Mouse (Mus musculus) forebrain, postnatal 0 days (tissue): Measurements from ENCODE around the gene Cradd. TPM values are rescaled to one million over a fixed set of nuclear protein-coding genes. Genes with fewer than 3 reads are reported as not detected.
A peak's percentile ranks its signal among the peaks of the same experiment; 100 is the strongest.

Experiments
- ATAC-seq: fragments of 200-750 bp; cut with Nextera tagmentation; 2 replicates; pipeline ENCODE4 v1.8.0; 2017; ENCODE audit warnings: mild to moderate bottlenecking, moderate library complexity
- DNase-seq: peaks from one replicate; pipeline ENCODE4 v3.0.0-alpha.2; 2015
- H3K27ac ChIP-seq: fragments of 300-500 bp; sonication (generic); 2 replicates; pipeline ENCODE4 v1.5.1; 2014; ENCODE audit warnings: low read depth, mild to moderate bottlenecking, antibody characterized with exemption, low read length, moderate library complexity, mixed read lengths
- H3K27me3 ChIP-seq: fragments of 300-500 bp; sonication (generic); 2 replicates; pipeline ENCODE4 v1.6.1; 2014; ENCODE audit warnings: mild to moderate bottlenecking, low read length, mixed read lengths; ENCODE audit not compliant: insufficient read depth
- H3K36me3 ChIP-seq: fragments of 300-500 bp; sonication (generic); 2 replicates; pipeline ENCODE4 v1.6.1; 2014; ENCODE audit warnings: mild to moderate bottlenecking, moderate library complexity; ENCODE audit not compliant: insufficient read depth
- H3K4me1 ChIP-seq: fragments of 300-500 bp; sonication (generic); 2 replicates; pipeline ENCODE4 v1.6.1; 2014; ENCODE audit warnings: antibody characterized with exemption; ENCODE audit not compliant: insufficient read depth
- H3K4me2 ChIP-seq: fragments of 300-500 bp; sonication (generic); 2 replicates; pipeline ENCODE4 v1.6.1; 2014; ENCODE audit warnings: low read depth, mild to moderate bottlenecking, moderate library complexity
- H3K4me3 ChIP-seq: fragments of 300-500 bp; sonication (generic); 2 replicates; pipeline ENCODE4 v1.5.1; 2014; ENCODE audit warnings: low read depth, low read length, mixed read lengths
- H3K9ac ChIP-seq: fragments of 300-500 bp; sonication (generic); 2 replicates; pipeline ENCODE4 v1.6.1; 2014; ENCODE audit warnings: mild to moderate bottlenecking
- H3K9me3 ChIP-seq: fragments of 300-500 bp; sonication (generic); 2 replicates; pipeline ENCODE4 v1.6.1; 2016; ENCODE audit warnings: low read length
- CTCF ChIP-seq: sonication (generic); IDR thresholded peaks from 2 replicates; pipeline ENCODE4 v1.5.1; 2016; ENCODE audit warnings: antibody characterized with exemption, control low read depth, low read depth
- WGBS: fragments of 180-500 bp; shearing (Covaris S2); extraction: QIAGEN DNeasy Blood & Tissue Kit; methylation state at CpG from one replicate; pipeline ENCODE4 v1.1.7; 2014; 5-methylcytosine and 5-hydroxymethylcytosine counted together
- polyA plus RNA-seq: library from polyadenylated mRNA; unstranded; fragments of >200 nt; fragmentation: Nextera tagmentation; extraction: Ambion mirVana; gene quantifications from 2 replicates; pipeline ENCODE4 v1.2.1, GENCODE M21; 2015
- total RNA-seq: library from RNA; depleted of rRNA; stranded (reverse); fragments of >200 nt; gene quantifications from 2 replicates; pipeline ENCODE4 v1.2.3, GENCODE M21; 2014; rRNA removed

The Cradd gene
- total RNA-seq (8.3 and 10.8 TPM in 2 replicates), polyA plus RNA-seq (8.5 and 10.3 TPM in 2 replicates)

GRCm38 (mm10) chr10:95323393-95324277, at the start of gene Cradd:
TSS of gene Cradd (minus strand) at chr10:95324133.
- Histone ChIP-seq H3K9ac (peak within 1 kb of the TSS; percentile 72), H3K4me3 (peak within 1 kb of the TSS; percentile 67), H3K36me3 (no peaks in the 10 kb centered on the region), H3K27me3 (no peaks in the 10 kb centered on the region), H3K27ac (peak within 1 kb of the TSS; percentile 94), H3K9me3 (no peaks in the 10 kb centered on the region), H3K4me1 (peaks cover 12% of the 10 kb centered on the region), H3K4me2 (peak within 1 kb of the TSS; percentile 70)
- DNase-seq, result peak; percentile 94
- under 1% methylated on average over 51 of the region's 51 CpGs for WGBS
- peak; percentile 96 for ATAC-seq
- TF ChIP-seq CTCF, result peak; percentile 31; the same call in 1 of the 2 replicates

GRCm38 (mm10) chr10:95373340-95373739, 49.4 kb upstream of the Cradd start:
- Histone ChIP-seq H3K36me3 (no peaks in the 10 kb centered on the region), H3K9me3 (no peaks in the 10 kb centered on the region), H3K27ac (no peak overlapping the region), H3K4me1 (no peaks in the 10 kb centered on the region), H3K4me2 (no peak overlapping the region), H3K27me3 (no peaks in the 10 kb centered on the region), H3K4me3 (no peak overlapping the region), H3K9ac (no peak overlapping the region)
- TF ChIP-seq CTCF, result no peak
- ATAC-seq, result peak; percentile 83
- WGBS, result 57% methylated on average over 6 of the region's 6 CpGs
- peak; percentile 30 for DNase-seq

DNA sequence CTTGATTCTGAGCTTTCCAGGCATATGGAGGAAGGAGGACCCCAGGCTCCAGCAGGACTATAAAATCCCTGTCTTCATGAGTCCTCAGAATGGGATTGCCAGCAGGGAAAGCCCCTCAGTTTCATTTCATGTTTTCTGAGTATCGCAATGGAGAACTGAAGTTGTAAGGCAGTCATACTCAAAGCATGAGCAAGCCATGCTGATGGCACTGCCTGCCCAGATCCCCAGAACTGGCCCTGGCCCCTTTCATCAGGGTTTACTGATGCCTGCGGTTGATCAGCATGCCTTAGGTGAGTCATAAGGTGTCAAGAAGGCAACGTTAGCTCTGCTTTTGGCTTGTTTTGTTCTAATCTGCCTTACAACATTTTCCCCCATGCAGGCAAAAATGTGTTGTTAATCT, 48.0 kb upstream of the Cradd start:
- no peak overlapping the region for H3K4me2 ChIP-seq
- TF ChIP-seq CTCF, result no peak
- H3K27me3 ChIP-seq, result no peaks in the 10 kb centered on the region
- H3K36me3 ChIP-seq, result no peaks in the 10 kb centered on the region
- 88% methylated on average over 3 of the region's 3 CpGs for WGBS
- H3K9me3 ChIP-seq, result no peaks in the 10 kb centered on the region
- no peak overlapping the region for H3K27ac ChIP-seq
- H3K4me3 ChIP-seq, result no peak overlapping the region
- no peaks in the 10 kb centered on the region for H3K4me1 ChIP-seq
- H3K9ac ChIP-seq, result no peak overlapping the region
- ATAC-seq, result no peak
- DNase-seq, result no peak

GRCm38 (mm10) chr10:95369190-95369589, 45.3 kb upstream of the Cradd start:
- TF ChIP-seq CTCF, result no peak
- no peaks in the 10 kb centered on the region for H3K9me3 ChIP-seq
- ATAC-seq, result no peak

GRCm38 (mm10) chr10:95368151-95368550, 44.2 kb upstream of the Cradd start:
- H3K27ac ChIP-seq, result no peak overlapping the region
- DNase-seq (no peak), ATAC-seq (no peak)
- no peak overlapping the region for H3K4me3 ChIP-seq
- no peaks in the 10 kb centered on the region for H3K36me3 ChIP-seq
- H3K4me1 ChIP-seq, result no peaks in the 10 kb centered on the region
- H3K9ac ChIP-seq, result no peak overlapping the region
- no peaks in the 10 kb centered on the region for H3K27me3 ChIP-seq
- TF ChIP-seq CTCF, result no peak
- H3K4me2 ChIP-seq, result no peak overlapping the region
- WGBS, result 85% methylated on average over 14 of the region's 14 CpGs
- no peaks in the 10 kb centered on the region for H3K9me3 ChIP-seq

More at GRCm38 (mm10) chr10:95369190-95369589, 45.3 kb upstream of the Cradd start:
- Histone ChIP-seq H3K4me1 (no peaks in the 10 kb centered on the region), H3K9ac (no peak overlapping the region), H3K4me2 (no peak overlapping the region), H3K36me3 (no peaks in the 10 kb centered on the region), H3K4me3 (no peak overlapping the region), H3K27ac (no peak overlapping the region), H3K27me3 (no peaks in the 10 kb centered on the region)
- no peak for DNase-seq

DNA sequence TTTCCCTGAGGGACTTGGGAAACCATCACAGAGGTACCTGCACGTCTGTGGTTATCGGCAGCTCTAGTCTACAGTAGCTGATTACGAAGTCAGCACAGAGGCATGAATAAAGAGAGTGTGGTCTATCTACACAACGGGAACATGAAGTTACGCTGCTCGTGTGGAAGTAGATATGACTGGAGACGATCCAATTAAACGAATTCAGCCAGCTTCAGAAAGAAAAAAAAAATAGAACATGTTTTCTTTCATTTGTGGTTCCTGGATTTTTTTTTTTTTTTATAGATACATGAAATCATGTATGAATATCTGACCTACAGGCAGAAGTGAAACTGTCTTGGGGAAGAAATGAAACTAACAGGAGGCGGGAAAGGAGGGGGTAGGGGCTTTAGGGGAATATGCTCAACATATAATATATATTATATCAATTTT, 43.7 kb upstream of the Cradd start:
- DNase-seq (peak; percentile 32), ATAC-seq (no peak)
- no peak overlapping the region for H3K4me3 ChIP-seq
- WGBS, result 66% methylated on average over 9 of the region's 9 CpGs
- H3K9me3 ChIP-seq, result no peaks in the 10 kb centered on the region
- H3K27me3 ChIP-seq, result no peaks in the 10 kb centered on the region
- no peaks in the 10 kb centered on the region for H3K4me1 ChIP-seq
- no peak for TF ChIP-seq CTCF
- no peaks in the 10 kb centered on the region for H3K36me3 ChIP-seq
- no peak overlapping the region for H3K27ac ChIP-seq
- H3K9ac ChIP-seq, result no peak overlapping the region
- H3K4me2 ChIP-seq, result no peak overlapping the region

- Histone ChIP-seq H3K27me3 (no peaks in the 10 kb centered on the region), H3K9ac (no peak overlapping the region), H3K36me3 (no peaks in the 10 kb centered on the region), H3K27ac (no peak overlapping the region), H3K4me1 (no peaks in the 10 kb centered on the region), H3K4me3 (no peak overlapping the region), H3K4me2 (no peak overlapping the region), H3K9me3 (no peaks in the 10 kb centered on the region)
- ATAC-seq (no peak), DNase-seq (no peak)
- 42% methylated on average over 7 of the region's 7 CpGs for WGBS
- TF ChIP-seq CTCF, result no peak
Observed at GRCm38 (mm10) chr10:95367241-95367640, 43.3 kb upstream of the Cradd start.
